Mouse (Mus musculus) E14TG2a.4 (cell line): ENCODE measurements around the gene Mr1.

ENCODE experiments used
- CTCF ChIP-seq: conservative IDR thresholded peaks from 2 replicates; pipeline ENCODE4 v1.5.1; 2014; ENCODE audit warnings: low read length
- NANOG ChIP-seq: IDR thresholded peaks from 2 replicates; pipeline ENCODE4 v1.6.1; 2014; ENCODE audit warnings: borderline replicate concordance, low read length, mixed read lengths

- no peak for TF ChIP-seq CTCF
- TF ChIP-seq NANOG, result no peak
These were observed 11.7 kb upstream of the Mr1 start, which contains the start of gene Stx6 for GRCm38 (mm10) chr1:155158141-155158969.
